Mouse (Mus musculus) ES-E14 (cell line): ENCODE results near the gene Dync1li1.

Experiments
- MAFK ChIP-seq: IDR thresholded peaks from 2 replicates; pipeline ENCODE4 v1.6.1; 2014; ENCODE audit warnings: mild to moderate bottlenecking, low read depth, low read length, inconsistent platforms; ENCODE audit not compliant: insufficient read depth
- ZNF384 ChIP-seq: IDR thresholded peaks from 2 replicates; pipeline ENCODE4 v1.6.1; 2012; ENCODE audit warnings: low read depth, low read length, inconsistent platforms

DNA sequence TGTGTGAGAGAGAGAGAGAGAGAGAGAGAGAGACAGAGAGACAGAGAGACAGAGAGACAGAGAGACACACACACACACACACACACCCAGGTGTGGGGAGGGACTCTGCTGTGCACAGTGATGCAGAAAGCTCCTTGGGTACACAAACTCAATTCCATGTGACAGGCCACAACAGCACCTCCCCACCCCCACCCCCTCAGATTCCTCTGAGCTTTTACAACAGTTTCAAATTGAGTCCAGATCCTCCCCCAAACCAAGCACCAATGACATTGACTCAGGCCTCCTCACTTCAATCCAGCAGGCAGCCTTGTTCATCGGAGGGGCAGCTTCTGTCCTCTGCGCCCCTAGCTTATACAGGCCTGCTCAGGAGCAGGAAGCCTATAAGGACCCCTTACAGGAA lies 78.9 kb downstream of the Dync1li1 start:
- TF ChIP-seq MAFK (no peak), ZNF384 (no peak)
